Mouse (Mus musculus): Measurements from ENCODE around the gene Cop1. TPM values are rescaled to one million over a fixed set of nuclear protein-coding genes. Genes with fewer than 3 reads are reported as not detected.
A peak's percentile ranks its signal among the peaks of the same experiment; 100 is the strongest.

Gene Cop1
- total and polyA plus RNA-seq, 3 experiments: 28.3 to 95.1 (median 83.8) TPM

DNA sequence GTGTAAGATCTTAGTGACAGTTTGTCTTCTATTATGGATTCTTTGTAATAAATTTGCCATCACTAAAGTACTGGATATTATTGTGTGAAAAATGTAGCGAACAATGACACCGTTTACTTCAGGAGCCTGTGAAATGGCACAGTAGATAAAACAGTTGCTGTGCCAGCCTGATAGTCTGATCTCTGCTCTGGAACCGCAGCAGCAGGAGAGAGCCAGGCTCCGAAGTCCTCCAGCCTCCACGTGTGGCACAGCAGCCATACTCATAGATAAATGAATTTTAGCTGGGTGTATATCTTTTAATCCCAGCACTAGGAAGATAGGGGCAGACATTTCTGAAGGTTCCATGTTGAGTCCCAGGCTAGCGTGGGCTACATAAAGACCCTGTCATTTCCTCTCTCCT, 6.0 kb downstream of the Cop1 start (continued):
- peak; percentile 83 for TF ChIP-seq BHLHE40 (IDR thresholded peaks at IDR 0.05; ENCODE audit: borderline replicate concordance, low read depth, low read length)
- TF ChIP-seq CTCF (IDR thresholded peaks at IDR 0.05 in 2 of 3, conservative IDR thresholded peaks at IDR 0.05 in 1 of 3; ENCODE audit: control insufficient read depth in 1 of 3, insufficient read depth in 1 of 3, low read depth in 2 of 3, low read length in 3 of 3, poor library complexity in 1 of 3, severe bottlenecking in 1 of 3): no peak
- TF ChIP-seq CHD1 (IDR thresholded peaks at IDR 0.05; ENCODE audit: low read depth, low read length): no peak
- no peak for TF ChIP-seq UBTF (IDR thresholded peaks at IDR 0.05; ENCODE audit: borderline replicate concordance, insufficient read depth, low read depth, low read length)
- peak; percentile 83 for TF ChIP-seq GATA1 (IDR thresholded peaks at IDR 0.05; ENCODE audit: low read depth, low read length)
- peak; percentile 93 for TF ChIP-seq MXI1 (IDR thresholded peaks at IDR 0.05; ENCODE audit: low read depth, low read length)
- no peak for TF ChIP-seq ZKSCAN1 (IDR thresholded peaks at IDR 0.05; ENCODE audit: low read depth, low read length)
- peak; percentile 68 for TF ChIP-seq MYB (IDR thresholded peaks at IDR 0.05; ENCODE audit: low read depth, low read length)
- TF ChIP-seq ELF1 (IDR thresholded peaks at IDR 0.05; ENCODE audit: low read depth, low read length): no peak
- no peak for TF ChIP-seq POLR2A (IDR thresholded peaks at IDR 0.05; ENCODE audit: control insufficient read depth in 1 of 2, insufficient read depth in 1 of 2, low read depth in 1 of 2, low read length in 2 of 2, poor library complexity in 1 of 2)
- TF ChIP-seq SMC3 (IDR thresholded peaks at IDR 0.05; ENCODE audit: low read depth, low read length): no peak
- TF ChIP-seq NRF1 (IDR thresholded peaks at IDR 0.05; ENCODE audit: insufficient read depth, low read depth, low read length, poor library complexity, severe bottlenecking): no peak
- no peak for TF ChIP-seq POLR2AphosphoS5 (IDR thresholded peaks at IDR 0.05; ENCODE audit: borderline replicate concordance, low read depth, low read length)
- peak; percentile 84 for TF ChIP-seq MAX (IDR thresholded peaks at IDR 0.05; ENCODE audit: low read length)
- TF ChIP-seq RCOR1 (IDR thresholded peaks at IDR 0.05; ENCODE audit: low read depth, low read length): peak; percentile 90

DNA sequence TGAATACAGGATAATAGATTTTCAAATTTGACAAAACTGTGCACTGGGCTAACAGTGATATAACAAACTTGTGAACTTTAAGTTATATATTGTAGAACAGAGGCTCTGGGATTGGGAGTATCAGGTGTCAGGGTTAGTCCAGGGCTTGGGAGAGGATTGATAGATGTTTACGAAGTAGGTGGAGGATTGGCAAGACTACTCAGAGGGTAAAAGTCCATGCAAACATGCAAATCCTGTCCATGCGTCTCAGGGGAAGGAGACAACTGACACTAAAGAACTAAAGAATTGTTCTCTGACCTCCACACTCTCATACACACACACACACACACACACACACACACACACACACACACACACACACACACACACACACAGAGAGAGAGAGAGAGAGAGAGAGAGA, 18.2 kb downstream of the Cop1 start:
- no peak for TF ChIP-seq MAZ (IDR thresholded peaks at IDR 0.05; ENCODE audit: low read depth, low read length)
- no peak for TF ChIP-seq NELFE (IDR thresholded peaks at IDR 0.05; ENCODE audit: low read depth, low read length)
- no peak for TF ChIP-seq RCOR1 (IDR thresholded peaks at IDR 0.05; ENCODE audit: low read depth, low read length)
- no peak for TF ChIP-seq E2F4 (IDR thresholded peaks at IDR 0.05; ENCODE audit: borderline replicate concordance, low read depth, low read length)
- TF ChIP-seq ELF1 (IDR thresholded peaks at IDR 0.05; ENCODE audit: low read depth, low read length): no peak
- TF ChIP-seq POLR2A (IDR thresholded peaks at IDR 0.05; ENCODE audit: control insufficient read depth in 1 of 2, insufficient read depth in 1 of 2, low read depth in 1 of 2, low read length in 2 of 2, poor library complexity in 1 of 2): no peak
- TF ChIP-seq GABPA (IDR thresholded peaks at IDR 0.05; ENCODE audit: low read depth, low read length): no peak
- no peak for TF ChIP-seq ZNF384 (IDR thresholded peaks at IDR 0.05; ENCODE audit: low read depth, low read length)
- no peak for TF ChIP-seq CHD2 (IDR thresholded peaks at IDR 0.05; ENCODE audit: low read length)
- no peak for TF ChIP-seq TAL1 (IDR thresholded peaks at IDR 0.05; ENCODE audit: low read length)
- no peak for TF ChIP-seq EP300 (IDR thresholded peaks at IDR 0.05; ENCODE audit: low read depth in 1 of 2, low read length in 2 of 2)
- TF ChIP-seq NRF1 (IDR thresholded peaks at IDR 0.05; ENCODE audit: insufficient read depth, low read depth, low read length, poor library complexity, severe bottlenecking): no peak
- H3K27ac ChIP-seq (ENCODE audit: control insufficient read depth, low read depth, low read length): no peak overlapping the region
- H3K9ac ChIP-seq (ENCODE audit: control insufficient read depth, low read depth, low read length, poor library complexity, severe bottlenecking): no peak overlapping the region
- DNase-seq (ENCODE audit: low read depth, low spot score): no peak
- no peaks in the 10 kb centered on the region for H3K27me3 ChIP-seq (ENCODE audit: control insufficient read depth in 1 of 2, insufficient read depth in 2 of 2, low read length in 2 of 2)
- peaks cover 0 to 38% of the 10 kb centered on the region in 2 experiments; a peak in 2 of 4 replicates for H3K36me3 ChIP-seq (ENCODE audit: control insufficient read depth in 1 of 2, insufficient read depth in 2 of 2, low read length in 2 of 2)
- H3K4me1 ChIP-seq (ENCODE audit: control insufficient read depth in 1 of 2, insufficient read depth in 2 of 2, low read length in 2 of 2): no peaks in the 10 kb centered on the region
- no peak overlapping the region for H3K4me3 ChIP-seq (ENCODE audit: control insufficient read depth in 1 of 2, insufficient read depth in 1 of 2, low read depth in 2 of 2, low read length in 2 of 2)
- no peaks in the 10 kb centered on the region for H3K79me2 ChIP-seq (ENCODE audit: control insufficient read depth, insufficient read depth, low read length, poor library complexity)
- H3K9me3 ChIP-seq (replicated peaks; ENCODE audit: insufficient read depth, low read length): no peaks in the 10 kb centered on the region

Data from MEL (cell line).